Mouse (Mus musculus): ENCODE data around the gene Rnase4. TPM values are rescaled to one million over a fixed set of nuclear protein-coding genes. Genes with fewer than 3 reads are reported as not detected.

The Rnase4 gene
- total RNA-seq, 2 experiments from 2014 or later = 7.5 to 20.6 TPM

Other genes starting within 250 kb of the Rnase4 start
- gene Tep1, start 220.5 kb upstream of the Rnase4 start, total RNA-seq (2015; ENCODE audit: low replicate concordance) = 9.0 and 13.4 TPM in 2 replicates
- 5.3 and 18.3 TPM in 2 replicates for gene Tep1, start 220.5 kb upstream of the Rnase4 start, total RNA-seq (2017; ENCODE audit: low replicate concordance)
- not detected in 2 replicates for gene Klhl33, start 193.6 kb upstream of the Rnase4 start, total RNA-seq (2015; ENCODE audit: low replicate concordance)
- 0.14 TPM in 1 of 2 replicates, not detected in the other for gene Klhl33, start 193.6 kb upstream of the Rnase4 start, total RNA-seq (2017; ENCODE audit: low replicate concordance)
- gene Osgep, start 166.2 kb upstream of the Rnase4 start, total RNA-seq (2015; ENCODE audit: low replicate concordance) = 6.5 and 19.2 TPM in 2 replicates
- 13.0 and 13.4 TPM in 2 replicates for gene Osgep, start 166.2 kb upstream of the Rnase4 start, total RNA-seq (2017; ENCODE audit: low replicate concordance)
- 21.9 and 26.3 TPM in 2 replicates for gene Apex1, start 166.1 kb upstream of the Rnase4 start, total RNA-seq (2015; ENCODE audit: low replicate concordance)
- 12.3 and 13.4 TPM in 2 replicates for gene Apex1, start 166.1 kb upstream of the Rnase4 start, total RNA-seq (2017; ENCODE audit: low replicate concordance)
- 19.6 and 22.3 TPM in 2 replicates for gene Pip4p1, start 160.2 kb upstream of the Rnase4 start, total RNA-seq (2015; ENCODE audit: low replicate concordance)
- 18.0 and 21.5 TPM in 2 replicates for gene Pip4p1, start 160.2 kb upstream of the Rnase4 start, total RNA-seq (2017; ENCODE audit: low replicate concordance)
- gene Pnp, start 160.0 kb upstream of the Rnase4 start, total RNA-seq (2015; ENCODE audit: low replicate concordance) = 357 and 415 TPM in 2 replicates
- 529 and 542 TPM in 2 replicates for gene Pnp, start 160.0 kb upstream of the Rnase4 start, total RNA-seq (2017; ENCODE audit: low replicate concordance)
- not detected in 2 replicates for gene Gm49342, start 146.6 kb upstream of the Rnase4 start, total RNA-seq (2015; ENCODE audit: low replicate concordance)
- gene Gm49342, start 146.6 kb upstream of the Rnase4 start, total RNA-seq (2017; ENCODE audit: low replicate concordance) = not detected in 2 replicates
- 161 and 174 TPM in 2 replicates for gene Pnp2, start 135.1 kb upstream of the Rnase4 start, total RNA-seq (2015; ENCODE audit: low replicate concordance)
- 56.1 and 122 TPM in 2 replicates for gene Pnp2, start 135.1 kb upstream of the Rnase4 start, total RNA-seq (2017; ENCODE audit: low replicate concordance)
- 1.3 TPM in 1 of 2 replicates, not detected in the other for gene Rnase10, start 83.3 kb upstream of the Rnase4 start, total RNA-seq (2015; ENCODE audit: low replicate concordance)
- gene Rnase10, start 83.3 kb upstream of the Rnase4 start, total RNA-seq (2017; ENCODE audit: low replicate concordance) = 0.85 TPM in 1 of 2 replicates, not detected in the other
- not detected in 2 replicates for gene Rnase9, start 49.2 kb upstream of the Rnase4 start, total RNA-seq (2015; ENCODE audit: low replicate concordance)
- not detected in 2 replicates for gene Rnase9, start 49.2 kb upstream of the Rnase4 start, total RNA-seq (2017; ENCODE audit: low replicate concordance)
- not detected in 2 replicates for gene Rnase11, start 40.9 kb upstream of the Rnase4 start, total RNA-seq (2015; ENCODE audit: low replicate concordance)
- not detected in 2 replicates for gene Rnase11, start 40.9 kb upstream of the Rnase4 start, total RNA-seq (2017; ENCODE audit: low replicate concordance)
- gene Rnase12, start 33.4 kb upstream of the Rnase4 start, total RNA-seq (2015; ENCODE audit: low replicate concordance) = 5.4 TPM in 1 of 2 replicates, not detected in the other
- gene Rnase12, start 33.4 kb upstream of the Rnase4 start, total RNA-seq (2017; ENCODE audit: low replicate concordance) = 3.1 TPM in 1 of 2 replicates, not detected in the other
- not detected in 2 replicates for gene Olfr750, start 16.6 kb upstream of the Rnase4 start, total RNA-seq (2015; ENCODE audit: low replicate concordance)
- not detected in 2 replicates for gene Olfr750, start 16.6 kb upstream of the Rnase4 start, total RNA-seq (2017; ENCODE audit: low replicate concordance)
- 1.9 TPM in 1 of 2 replicates, not detected in the other for gene Ang, start 73 bp downstream of the Rnase4 start, total RNA-seq (2015; ENCODE audit: low replicate concordance)
- gene Ang, start 73 bp downstream of the Rnase4 start, total RNA-seq (2017; ENCODE audit: low replicate concordance) = 1.3 TPM in 1 of 2 replicates, not detected in the other
- gene Eddm3b, start 23.3 kb downstream of the Rnase4 start, total RNA-seq (2015; ENCODE audit: low replicate concordance) = not detected in 2 replicates
- gene Eddm3b, start 23.3 kb downstream of the Rnase4 start, total RNA-seq (2017; ENCODE audit: low replicate concordance) = not detected in 2 replicates
- gene Rnase6, start 32.8 kb downstream of the Rnase4 start, total RNA-seq (2015; ENCODE audit: low replicate concordance) = 8.1 and 47.2 TPM in 2 replicates
- 9.5 and 15.7 TPM in 2 replicates for gene Rnase6, start 32.8 kb downstream of the Rnase4 start, total RNA-seq (2017; ENCODE audit: low replicate concordance)
- 2.1 TPM in 1 of 2 replicates, not detected in the other for gene Rnase1, start 55.7 kb downstream of the Rnase4 start, total RNA-seq (2015; ENCODE audit: low replicate concordance)
- not detected in 2 replicates for gene Rnase1, start 55.7 kb downstream of the Rnase4 start, total RNA-seq (2017; ENCODE audit: low replicate concordance)
- gene Rnase2b, start 71.2 kb downstream of the Rnase4 start, total RNA-seq (2015; ENCODE audit: low replicate concordance) = not detected in 2 replicates
- 1.3 TPM in 1 of 2 replicates, not detected in the other for gene Rnase2b, start 71.2 kb downstream of the Rnase4 start, total RNA-seq (2017; ENCODE audit: low replicate concordance)
- gene Ang2, start 108.1 kb downstream of the Rnase4 start, total RNA-seq (2015; ENCODE audit: low replicate concordance) = not detected in 2 replicates
- gene Ang2, start 108.1 kb downstream of the Rnase4 start, total RNA-seq (2017; ENCODE audit: low replicate concordance) = not detected in 2 replicates
- not detected in 2 replicates for gene Ear14, start 112.3 kb downstream of the Rnase4 start, total RNA-seq (2015; ENCODE audit: low replicate concordance)
- gene Ear14, start 112.3 kb downstream of the Rnase4 start, total RNA-seq (2017; ENCODE audit: low replicate concordance) = not detected in 2 replicates
- 1.3 TPM in 1 of 2 replicates, not detected in the other for gene Rnase2a, start 165.0 kb downstream of the Rnase4 start, total RNA-seq (2015; ENCODE audit: low replicate concordance)
- not detected in 2 replicates for gene Rnase2a, start 165.0 kb downstream of the Rnase4 start, total RNA-seq (2017; ENCODE audit: low replicate concordance)

Measured in erythroblast, adult 5-6 weeks (primary cell).